Mouse (Mus musculus): ENCODE data around the gene Olfr996.
"Not testable (repeated sequence)": the region's sequence is repeated elsewhere in the genome, so short reads cannot be mapped to it uniquely, and the experiment has no call there.

Olfr996 gene

DNA sequence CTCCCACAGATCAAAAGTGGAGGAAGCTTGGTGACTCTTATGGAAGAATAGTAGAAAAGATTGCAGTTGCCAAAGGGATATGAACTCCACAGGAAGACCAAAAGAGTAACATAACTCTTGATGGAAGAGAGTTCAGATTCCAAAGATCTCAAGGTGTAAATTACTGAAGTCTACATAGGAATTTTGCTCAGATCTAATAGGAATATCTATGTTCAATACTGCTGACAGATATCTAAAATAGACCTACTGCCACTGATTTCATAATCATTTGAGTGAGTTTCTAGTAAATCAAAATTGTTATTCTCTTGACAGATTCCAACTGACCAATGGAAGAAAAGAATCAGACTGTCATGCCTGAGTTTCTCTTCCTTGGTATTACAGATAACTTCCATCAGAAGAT is at the start of gene Olfr996:
TSS of gene Olfr996 (plus strand) at position 301 of the 400 bp plus-strand sequence.
- DNase-seq (ENCODE audit: inconsistent ontology term), result no peak

DNA sequence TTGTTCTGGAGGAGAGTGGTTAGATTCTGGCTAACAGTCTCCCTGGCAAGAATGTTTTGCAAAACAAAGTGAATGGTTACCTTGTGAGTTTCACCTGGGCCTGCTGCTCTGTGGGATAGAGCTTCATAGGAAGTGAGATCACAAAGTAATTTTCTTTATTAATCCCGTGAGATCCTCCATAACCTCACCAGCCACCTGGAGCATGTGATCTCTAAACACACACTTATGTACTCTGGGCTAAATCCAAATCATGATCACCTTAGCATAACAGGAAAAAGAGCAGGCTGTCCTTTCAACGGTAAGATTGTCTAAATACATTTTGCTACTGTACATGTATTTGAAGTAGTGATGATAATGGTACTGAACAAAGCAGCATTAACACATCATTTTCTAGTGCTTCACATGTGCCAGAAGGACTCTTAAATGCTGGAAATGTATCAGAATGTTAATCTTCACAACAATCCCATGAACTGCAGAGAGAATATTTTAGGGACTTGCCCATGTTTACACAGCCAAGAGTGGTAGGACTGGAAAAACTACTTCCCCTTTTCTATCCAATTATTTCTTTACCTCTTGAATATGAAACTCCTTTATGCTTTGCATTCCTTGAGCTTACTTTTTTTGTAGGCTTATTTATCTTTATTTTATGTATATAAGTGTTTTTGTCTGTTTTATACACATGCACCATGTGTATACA is 46.8 kb upstream of the Olfr996 start:
- no peak for DNase-seq (ENCODE audit: inconsistent ontology term)

DNA sequence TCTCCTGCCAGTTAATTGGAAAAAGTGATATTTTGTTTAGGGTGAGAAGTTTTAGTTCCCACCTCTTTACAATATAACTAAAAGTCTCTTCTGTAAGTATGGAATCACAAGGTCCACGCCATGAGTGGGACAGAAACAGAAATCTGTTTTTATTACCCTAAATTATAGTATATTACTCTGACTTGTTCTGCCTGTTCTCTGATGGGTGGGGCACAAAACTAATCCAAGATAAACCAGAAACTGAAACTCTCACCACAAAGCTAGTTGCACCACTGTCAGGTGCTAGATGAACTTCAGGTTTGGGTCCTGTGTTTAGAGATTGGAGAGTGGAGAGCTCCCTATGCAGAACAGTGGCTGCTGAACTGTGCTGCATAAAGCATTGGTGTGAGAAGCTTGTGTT is 45.1 kb upstream of the Olfr996 start:
- no peak for DNase-seq (ENCODE audit: inconsistent ontology term)

DNA sequence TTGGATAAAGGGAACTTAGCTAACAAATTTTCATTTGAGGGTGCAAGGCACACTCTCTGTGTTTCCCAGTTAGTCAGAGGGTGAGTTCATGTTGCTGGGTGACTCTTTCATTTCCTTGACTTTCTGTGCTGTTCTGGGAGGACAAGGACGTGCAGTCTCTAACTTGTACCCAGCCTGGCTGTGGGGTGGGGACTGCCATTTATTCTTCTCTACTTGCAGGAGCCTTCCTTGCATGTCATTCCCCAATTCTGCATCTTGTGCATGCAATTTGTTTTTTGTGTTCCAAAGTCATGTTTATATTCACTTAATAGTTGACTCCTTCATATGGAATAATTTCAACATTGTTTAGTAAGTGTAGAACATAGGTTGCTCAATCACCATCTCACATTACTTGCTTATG is 24.2 kb upstream of the Olfr996 start:
- no peak for DNase-seq (ENCODE audit: inconsistent ontology term)

DNA sequence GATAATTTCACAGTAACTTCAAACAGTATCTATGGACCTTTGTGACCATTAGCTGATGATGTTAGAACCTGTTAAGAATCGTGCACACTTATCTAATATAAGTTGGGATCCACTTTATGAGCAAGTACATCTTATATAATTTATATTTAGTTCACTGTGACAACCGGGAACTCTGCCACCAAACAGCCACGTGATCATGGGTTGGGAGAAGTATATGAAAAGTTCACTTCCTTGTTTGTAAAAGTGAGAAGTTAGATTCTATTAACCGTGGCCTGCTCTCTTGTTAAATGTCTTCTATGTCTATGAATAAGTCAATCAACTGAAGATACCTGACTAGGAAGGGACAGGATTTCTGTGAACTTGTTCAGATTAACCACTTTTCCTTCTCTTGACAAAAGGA is 18.8 kb upstream of the Olfr996 start:
- no peak for DNase-seq (ENCODE audit: inconsistent ontology term)

DNA sequence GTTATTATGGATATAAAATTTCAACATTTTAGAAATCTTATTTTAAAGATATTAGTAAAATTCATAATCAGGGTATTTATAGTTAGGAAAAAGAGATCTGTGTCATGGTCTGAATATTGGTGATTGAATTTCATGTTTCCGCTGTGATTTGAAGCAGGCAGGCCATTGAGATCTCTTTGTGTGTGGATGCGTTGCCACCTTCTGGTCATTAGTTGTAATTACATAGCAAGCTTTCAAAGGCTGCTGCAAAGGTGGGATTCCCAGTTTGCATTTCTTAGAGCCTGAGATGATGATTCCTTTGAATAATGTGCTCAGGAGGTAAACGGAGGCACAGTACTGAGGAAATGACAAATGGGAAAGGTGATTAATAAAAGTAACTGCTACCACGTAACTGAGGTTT is 17.8 kb upstream of the Olfr996 start:
- DNase-seq (ENCODE audit: inconsistent ontology term), result peak; percentile 45

DNA sequence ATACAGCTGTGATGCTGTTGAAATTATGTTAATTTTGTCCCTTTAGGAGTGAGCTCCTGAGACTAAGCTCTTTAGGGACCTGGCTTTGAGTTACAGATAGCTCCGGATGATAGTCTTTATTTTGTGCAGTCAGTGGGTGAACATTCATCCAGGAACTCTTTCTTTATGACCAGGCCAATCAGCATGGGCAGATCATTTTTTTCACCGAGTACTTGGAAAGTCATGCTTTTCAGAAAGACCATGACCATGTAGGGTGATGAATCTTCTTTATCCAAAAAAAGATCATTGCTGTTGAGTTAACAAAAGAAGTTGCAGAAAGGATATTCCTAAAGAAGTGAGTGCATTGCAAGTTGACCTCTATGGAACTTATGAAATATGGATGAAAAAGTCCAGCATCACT is 9.6 kb downstream of the Olfr996 start, which contains the start of gene Olfr998:
TSS of gene Olfr998 (plus strand) at position 301 of the 400 bp plus-strand sequence.
- not testable (repeated sequence) for DNase-seq (ENCODE audit: inconsistent ontology term)

DNA sequence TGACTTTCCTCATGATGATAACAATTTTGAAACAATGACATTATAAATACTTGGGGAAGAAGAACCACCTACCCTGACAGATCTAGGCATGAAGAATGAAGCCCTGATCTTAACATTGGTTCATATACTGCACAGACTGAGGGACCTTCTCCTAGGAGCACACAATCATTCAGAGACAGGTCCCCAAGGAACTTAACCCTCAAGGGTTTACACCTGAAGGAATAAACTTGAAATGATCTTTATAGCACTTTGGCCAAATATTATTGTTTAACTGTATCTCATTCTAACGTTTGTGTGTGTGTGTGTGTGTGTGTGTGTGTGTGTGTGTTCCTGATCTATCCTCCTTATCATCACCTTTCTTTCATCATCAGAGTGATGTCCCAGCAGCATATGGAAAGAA is 32.8 kb downstream of the Olfr996 start, which contains the start of gene Olfr1000:
TSS of gene Olfr1000 (minus strand) at position 101 of the 400 bp plus-strand sequence.
- DNase-seq (ENCODE audit: inconsistent ontology term), result no peak

Data from Muller cell, postnatal 12 days (primary cell).